Mouse (Mus musculus) WW6 (cell line): ENCODE results near the gene Smap2.
A peak's percentile ranks its signal among the peaks of the same experiment; 100 is the strongest.
"Not testable (repeated sequence)": the region's sequence is repeated elsewhere in the genome, so short reads cannot be mapped to it uniquely, and the experiment has no call there.

ENCODE experiments used
- DNase-seq: peaks from one replicate; pipeline ENCODE4 v3.0.0-alpha.2; 2013; ENCODE audit warnings: low read depth, low spot score

Gene Smap2

GRCm38 (mm10) chr4:121016928-121017657, at the start of gene Smap2:
Gene Smap2, minus strand, starts transcription at chr4:121017247.
- DNase-seq: peak; percentile 95

GRCm38 (mm10) chr4:121065336-121065735, 48.3 kb upstream of the Smap2 start:
- DNase-seq: no peak

- not testable (repeated sequence) for DNase-seq
Measured at GRCm38 (mm10) chr4:121059218-121059617, 42.2 kb upstream of the Smap2 start.

GRCm38 (mm10) chr4:121057032-121057431, 40.0 kb upstream of the Smap2 start:
- DNase-seq: no peak

GRCm38 (mm10) chr4:121056342-121056741, 39.3 kb upstream of the Smap2 start:
- DNase-seq: no peak

- DNase-seq: no peak
Measured at GRCm38 (mm10) chr4:121052454-121053323, 35.6 kb upstream of the Smap2 start.

GRCm38 (mm10) chr4:121051863-121052262, 34.8 kb upstream of the Smap2 start:
- DNase-seq: no peak

- DNase-seq: no peak
Measured at GRCm38 (mm10) chr4:121042946-121043345, 25.9 kb upstream of the Smap2 start.

GRCm38 (mm10) chr4:121042472-121042871, 25.4 kb upstream of the Smap2 start:
- DNase-seq: no peak

- DNase-seq: no peak
Measured at GRCm38 (mm10) chr4:121040897-121041671, 24.0 kb upstream of the Smap2 start.

- DNase-seq: no peak
Measured at GRCm38 (mm10) chr4:121040323-121040722, 23.3 kb upstream of the Smap2 start.

GRCm38 (mm10) chr4:121039331-121040115, 22.5 kb upstream of the Smap2 start, which contains the start of gene Col9a2:
Gene Col9a2, plus strand, starts transcription at chr4:121039385.
- DNase-seq: no peak

GRCm38 (mm10) chr4:121033006-121033405, 16.0 kb upstream of the Smap2 start:
- DNase-seq: no peak

GRCm38 (mm10) chr4:121031440-121031839, 14.4 kb upstream of the Smap2 start:
- no peak for DNase-seq

GRCm38 (mm10) chr4:121029632-121030031, 12.6 kb upstream of the Smap2 start:
- no peak for DNase-seq

GRCm38 (mm10) chr4:121028659-121029392, 11.8 kb upstream of the Smap2 start:
- DNase-seq: no peak

- DNase-seq: no peak
Measured at GRCm38 (mm10) chr4:121028146-121028545, 11.1 kb upstream of the Smap2 start.

GRCm38 (mm10) chr4:121025681-121026080, 8.6 kb upstream of the Smap2 start:
- DNase-seq: no peak

GRCm38 (mm10) chr4:121023941-121024340, 6.9 kb upstream of the Smap2 start:
- DNase-seq: no peak

GRCm38 (mm10) chr4:121023464-121023863, 6.4 kb upstream of the Smap2 start:
- no peak for DNase-seq
